Mouse (Mus musculus) frontal cortex, postnatal 14 days (tissue): ENCODE results near the gene Gm21822.
"Not testable (repeated sequence)": the region's sequence is repeated elsewhere in the genome, so short reads cannot be mapped to it uniquely, and the experiment has no call there.

ENCODE experiments used
- DNase-seq, 2 experiments: peaks; one replicate each; pipeline ENCODE4 v3.0.0; 2022; ENCODE audit warnings: low spot score in 2 of 2

The Gm21822 gene

DNA sequence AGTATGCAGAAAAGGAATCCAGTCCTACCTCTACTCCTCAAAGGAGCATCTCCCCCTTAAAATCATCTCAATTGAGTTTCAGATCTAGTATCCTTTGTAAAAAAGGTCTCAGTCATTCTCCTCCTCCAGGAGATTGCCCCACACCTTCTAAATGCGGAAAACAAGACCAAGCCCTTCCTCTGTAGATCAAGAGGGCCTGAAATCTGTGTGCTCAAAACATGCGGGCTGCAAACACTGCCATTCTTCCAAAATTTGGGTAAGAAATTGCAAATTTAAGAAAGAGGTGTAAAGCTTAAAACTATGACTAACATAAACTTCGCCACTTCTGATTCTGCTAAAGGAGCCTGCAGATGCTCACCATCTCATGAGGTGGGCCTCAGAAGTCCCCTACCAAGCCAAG is at the start of gene Gm21822:
Gene Gm21822, plus strand, starts transcription at position 301 of the 400 bp plus-strand sequence.
- not testable (repeated sequence) for DNase-seq
